Mouse (Mus musculus) lung, embryonic 14.5 days (tissue): Measurements from ENCODE around the gene Cryba1. TPM values are rescaled to one million over a fixed set of nuclear protein-coding genes. Genes with fewer than 3 reads are reported as not detected.
A peak's percentile ranks its signal among the peaks of the same experiment; 100 is the strongest.

Experiments
- ATAC-seq: fragments of 200-750 bp; cut with Nextera tagmentation; 2 replicates; pipeline ENCODE4 v1.8.0; 2017; ENCODE audit warnings: mild to moderate bottlenecking, moderate TSS enrichment, moderate library complexity; ENCODE audit not compliant: insufficient read depth
- DNase-seq: peaks from one replicate; pipeline ENCODE4 v3.0.0-alpha.2; 2015
- H3K27ac ChIP-seq: fragments of 300-500 bp; sonication (generic); 2 replicates; pipeline ENCODE4 v1.5.1; 2014; ENCODE audit warnings: low read depth, mild to moderate bottlenecking, moderate library complexity
- H3K27me3 ChIP-seq: fragments of 300-500 bp; sonication (generic); 2 replicates; pipeline ENCODE4 v1.6.1; 2014; ENCODE audit warnings: low read length, control low read depth; ENCODE audit not compliant: insufficient read depth
- H3K36me3 ChIP-seq: fragments of 300-500 bp; sonication (generic); 2 replicates; pipeline ENCODE4 v1.6.1; 2014; ENCODE audit warnings: control low read depth; ENCODE audit not compliant: insufficient read depth
- H3K4me1 ChIP-seq: fragments of 300-500 bp; sonication (generic); 2 replicates; pipeline ENCODE4 v1.6.1; 2014; ENCODE audit warnings: antibody characterized with exemption, control low read depth; ENCODE audit not compliant: insufficient read depth
- H3K4me2 ChIP-seq: fragments of 300-500 bp; sonication (generic); 2 replicates; pipeline ENCODE4 v1.6.1; 2014; ENCODE audit warnings: mild to moderate bottlenecking
- H3K4me3 ChIP-seq: fragments of 300-500 bp; sonication (generic); 2 replicates; pipeline ENCODE4 v1.5.1; 2014; ENCODE audit warnings: low read depth, low read length
- H3K9ac ChIP-seq: fragments of 300-500 bp; sonication (generic); 2 replicates; pipeline ENCODE4 v1.6.1; 2014
- H3K9me3 ChIP-seq: fragments of 300-500 bp; sonication (generic); 2 replicates; pipeline ENCODE4 v1.6.1; 2016; ENCODE audit warnings: low read depth, low read length, control low read depth
- CTCF ChIP-seq: IDR thresholded peaks from 2 replicates; pipeline ENCODE4 v1.5.1; 2016; ENCODE audit warnings: antibody characterized with exemption, low read depth
- WGBS: fragments of 180-500 bp; shearing (Covaris S2); extraction: QIAGEN DNeasy Blood & Tissue Kit; methylation state at CpG from one replicate; pipeline ENCODE4 v1.1.7; 2014; 5-methylcytosine and 5-hydroxymethylcytosine counted together
- polyA plus RNA-seq: library from polyadenylated mRNA; unstranded; fragments of >200 nt; fragmentation: Nextera tagmentation; extraction: Ambion mirVana; gene quantifications from 2 replicates; pipeline ENCODE4 v1.2.1, GENCODE M21; 2014

The Cryba1 gene
- polyA plus RNA-seq, 1 experiment from 2014 or later, result not detected

DNA sequence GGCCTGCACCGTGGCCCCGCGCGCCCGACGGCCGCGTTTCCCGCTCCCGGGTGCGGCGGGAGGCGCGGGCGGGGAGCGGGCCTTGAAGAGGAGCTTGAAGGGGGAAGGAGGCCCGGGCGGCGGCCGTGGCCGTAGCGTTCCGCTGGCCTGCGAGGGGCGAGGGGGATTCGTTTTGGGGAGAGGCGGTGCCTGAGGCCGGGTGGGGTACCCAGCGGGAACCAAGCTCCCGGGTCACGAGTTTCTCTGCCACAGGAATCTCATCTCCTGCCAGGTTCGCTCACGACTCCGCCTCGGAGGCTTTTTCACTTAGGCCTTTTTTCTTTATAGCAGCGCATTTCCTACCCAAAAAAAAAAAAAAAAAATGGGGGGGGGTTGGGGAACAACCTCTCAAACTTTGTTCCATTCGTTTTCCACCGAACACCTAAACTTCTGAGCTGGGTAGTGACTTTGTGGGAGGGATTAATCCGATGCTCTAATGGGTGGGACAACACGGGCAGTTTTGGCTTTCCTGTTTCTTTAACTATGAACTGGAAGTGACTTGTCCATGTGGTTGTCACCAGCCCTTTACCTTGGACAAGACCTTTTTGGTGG is 37.4 kb downstream of the Cryba1 start:
- no peaks in the 10 kb centered on the region for H3K4me1 ChIP-seq
- DNase-seq (peak; percentile 63), ATAC-seq (no peak)
- under 1% methylated on average over 38 of the region's 40 CpGs for WGBS
- peak overlapping the region; percentile 78 for H3K4me2 ChIP-seq
- peaks cover 34% of the 10 kb centered on the region for H3K36me3 ChIP-seq
- no peaks in the 10 kb centered on the region for H3K9me3 ChIP-seq
- peak overlapping the region; percentile 98 for H3K9ac ChIP-seq
- H3K4me3 ChIP-seq, result peak overlapping the region; percentile 98
- TF ChIP-seq CTCF, result no peak
- H3K27ac ChIP-seq, result peak overlapping the region; percentile 98
- no peaks in the 10 kb centered on the region for H3K27me3 ChIP-seq

DNA sequence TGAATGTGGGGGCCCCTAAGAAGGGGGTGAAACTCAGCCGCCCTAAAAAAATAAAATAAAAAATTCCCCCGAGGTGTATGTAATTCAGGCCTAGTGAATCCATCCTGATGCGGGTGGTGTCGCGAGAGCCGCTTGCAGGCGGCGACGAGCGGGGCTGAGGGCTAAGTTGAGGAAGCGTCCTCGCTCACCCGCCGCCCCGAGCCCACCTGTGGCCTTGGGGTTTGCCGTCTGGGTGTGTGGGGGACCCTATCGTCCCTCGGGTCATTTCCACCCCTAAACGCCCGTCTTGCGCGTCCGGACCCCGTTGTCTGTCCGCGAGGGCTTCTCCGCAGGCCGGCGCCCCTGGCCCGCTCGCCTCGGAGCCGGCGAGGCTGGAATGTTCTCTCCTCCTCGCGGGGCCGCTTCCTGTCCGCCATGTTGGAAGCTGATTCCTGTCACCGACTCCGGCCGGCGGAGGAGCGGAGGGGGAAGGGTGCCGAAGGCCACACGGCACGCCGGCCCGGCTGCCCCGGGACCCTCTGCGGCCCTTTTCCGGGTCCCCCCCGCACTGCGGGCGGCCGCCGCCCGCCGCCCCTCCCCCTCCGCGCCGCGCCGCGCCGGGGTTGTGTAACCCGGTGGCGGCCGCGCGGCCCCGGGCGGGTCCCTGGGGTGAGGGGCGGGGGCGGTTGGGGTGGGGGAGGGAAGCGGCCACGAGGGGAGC is 38.1 kb downstream of the Cryba1 start:
- H3K4me1 ChIP-seq, result no peaks in the 10 kb centered on the region
- WGBS, result under 1% methylated on average over 68 of the region's 76 CpGs
- peak overlapping the region; percentile 98 for H3K4me3 ChIP-seq
- peak overlapping the region; percentile 98 for H3K9ac ChIP-seq
- H3K27ac ChIP-seq, result peak overlapping the region; percentile 98
- DNase-seq (peak; percentile 80), ATAC-seq (peak; percentile 32)
- H3K27me3 ChIP-seq, result no peaks in the 10 kb centered on the region
- peak overlapping the region; percentile 78 for H3K4me2 ChIP-seq
- no peaks in the 10 kb centered on the region for H3K9me3 ChIP-seq
- peaks cover 28% of the 10 kb centered on the region for H3K36me3 ChIP-seq
- TF ChIP-seq CTCF, result no peak

GRCm38 (mm10) chr11:77686346-77686840 is 38.7 kb downstream of the Cryba1 start:
- no peak for TF ChIP-seq CTCF
- WGBS, result 0% methylated on average over 28 of the region's 30 CpGs
- peak overlapping the region; percentile 98 for H3K27ac ChIP-seq
- H3K9ac ChIP-seq, result peak overlapping the region; percentile 98
- DNase-seq (no peak), ATAC-seq (peak; percentile 47)
- peak overlapping the region; percentile 98 for H3K4me3 ChIP-seq
- no peaks in the 10 kb centered on the region for H3K4me1 ChIP-seq
- H3K36me3 ChIP-seq, result peaks cover 22% of the 10 kb centered on the region
- peak overlapping the region; percentile 78 for H3K4me2 ChIP-seq
- H3K9me3 ChIP-seq, result no peaks in the 10 kb centered on the region
- no peaks in the 10 kb centered on the region for H3K27me3 ChIP-seq

DNA sequence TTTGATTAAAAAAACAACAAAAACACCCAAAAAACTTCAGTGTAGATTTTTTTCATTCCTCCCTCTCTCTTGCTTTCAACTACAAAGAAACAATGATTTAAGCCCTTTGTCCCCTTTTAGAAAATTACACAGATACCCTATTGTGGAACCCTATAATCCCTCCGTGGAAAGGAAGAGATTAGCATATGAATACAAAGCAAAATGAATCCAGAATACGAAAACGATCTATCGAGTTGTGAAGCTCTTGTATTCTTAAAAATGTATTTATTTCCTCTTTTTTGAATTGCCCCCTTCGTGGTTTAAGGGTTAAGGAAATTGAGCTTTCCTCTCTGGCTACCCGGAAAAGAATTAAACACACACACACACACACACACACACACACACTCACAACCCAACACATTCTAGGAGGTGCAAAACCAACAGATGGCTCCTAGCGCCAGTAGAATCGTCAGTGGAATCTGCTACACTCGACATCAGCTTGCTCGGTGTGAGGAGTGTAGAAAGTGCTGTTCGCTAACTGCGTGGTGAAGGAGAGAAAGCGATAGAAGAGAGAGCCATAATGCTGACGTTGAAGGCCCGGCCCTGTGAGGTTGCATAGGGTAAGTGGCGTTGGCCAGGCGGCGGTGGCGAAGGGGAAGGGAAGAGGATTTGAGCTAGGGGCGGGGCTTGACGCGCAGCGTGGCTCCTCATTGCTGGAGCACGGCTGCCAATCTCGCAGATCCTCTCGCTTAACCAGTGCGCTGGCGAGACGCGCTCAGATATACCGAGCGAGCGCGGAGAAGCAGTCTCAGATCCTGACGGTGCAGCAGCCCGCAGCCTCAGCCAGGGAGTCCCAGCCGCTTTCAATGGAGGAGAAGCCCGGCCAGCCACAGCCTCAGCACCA is 39.5 kb downstream of the Cryba1 start, which contains the start of gene Nufip2:
Nufip2 (plus strand) TSS at position 773 of the 883 bp plus-strand sequence.
- peak within 1 kb of the TSS; percentile 98 for H3K9ac ChIP-seq
- ATAC-seq (peak; percentile 98), DNase-seq (peak; percentile 100)
- peak within 1 kb of the TSS; percentile 98 for H3K27ac ChIP-seq
- H3K4me1 ChIP-seq, result no peaks in the 10 kb centered on the region
- no peaks in the 10 kb centered on the region for H3K27me3 ChIP-seq
- peaks cover 14% of the 10 kb centered on the region for H3K36me3 ChIP-seq
- no peak for TF ChIP-seq CTCF
- peak within 1 kb of the TSS; percentile 98 for H3K4me3 ChIP-seq
- no peaks in the 10 kb centered on the region for H3K9me3 ChIP-seq
- peak within 1 kb of the TSS; percentile 78 for H3K4me2 ChIP-seq
- under 1% methylated on average over 38 of the region's 38 CpGs for WGBS

DNA sequence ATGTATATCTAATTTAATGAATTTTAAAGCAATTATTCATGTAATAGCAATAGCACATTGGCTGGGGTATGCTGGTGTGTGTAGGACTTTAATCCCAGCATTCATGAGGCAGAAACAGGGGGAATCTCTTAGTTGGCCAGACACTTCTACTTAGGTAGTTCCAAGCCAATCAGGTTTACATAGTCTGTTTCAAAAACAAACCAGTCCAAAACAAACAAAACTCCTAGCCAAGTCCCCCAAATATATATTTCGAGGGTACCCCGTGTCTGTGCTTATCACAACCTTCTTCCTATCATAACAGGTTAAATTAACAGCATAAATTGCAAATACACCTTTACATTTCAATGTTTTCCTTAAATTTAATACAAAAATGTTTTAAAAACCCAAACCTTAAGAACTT is 40.2 kb downstream of the Cryba1 start:
- 62% methylated on average over 2 of the region's 2 CpGs for WGBS
- no peaks in the 10 kb centered on the region for H3K27me3 ChIP-seq
- no peak overlapping the region for H3K9ac ChIP-seq
- no peak overlapping the region for H3K27ac ChIP-seq
- H3K4me2 ChIP-seq, result peak overlapping the region; percentile 78
- ATAC-seq (no peak), DNase-seq (no peak)
- peaks cover 9% of the 10 kb centered on the region for H3K36me3 ChIP-seq
- no peaks in the 10 kb centered on the region for H3K4me1 ChIP-seq
- no peaks in the 10 kb centered on the region for H3K9me3 ChIP-seq
- no peak for TF ChIP-seq CTCF
- no peak overlapping the region for H3K4me3 ChIP-seq

- Histone ChIP-seq H3K4me1 (no peaks in the 10 kb centered on the region), H3K9ac (no peak overlapping the region), H3K27ac (no peak overlapping the region), H3K9me3 (no peaks in the 10 kb centered on the region), H3K4me2 (no peak overlapping the region), H3K4me3 (no peak overlapping the region), H3K27me3 (no peaks in the 10 kb centered on the region), H3K36me3 (no peaks in the 10 kb centered on the region)
- DNase-seq (no peak), ATAC-seq (no peak)
- 33% methylated on average over 2 of the region's 2 CpGs for WGBS
- TF ChIP-seq CTCF, result no peak
Measured at GRCm38 (mm10) chr11:77680018-77680417, 45.1 kb downstream of the Cryba1 start.
